Mouse (Mus musculus): ENCODE measurements at regions not wholly inside any gene's neighbourhood (a gene's known extent, or its start where the extent isn't known, plus 50 kb on each side); places are given as distances from the start of the nearest gene placed in this dataset.

DNA sequence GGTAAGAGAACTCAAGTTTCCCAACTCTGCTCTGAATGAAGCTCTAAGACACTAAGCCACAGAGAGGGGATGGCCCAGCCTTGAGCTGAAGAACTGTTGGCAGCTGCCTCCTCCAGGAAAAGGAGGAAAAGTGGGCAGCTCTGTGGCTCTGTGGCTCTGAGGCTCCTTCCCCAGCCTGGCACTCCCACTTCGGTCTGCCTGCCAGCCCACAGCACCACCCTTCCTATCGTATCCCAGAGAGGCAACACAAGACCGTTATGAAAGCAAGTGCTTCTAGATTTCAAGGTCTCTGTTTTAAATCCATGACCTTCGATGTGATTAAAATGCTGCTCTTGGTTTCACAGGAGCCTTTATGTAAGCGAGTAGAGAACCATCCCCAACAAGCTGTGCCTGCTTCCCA is 53.5 kb upstream of the Kcna5 start:
- ChIA-PET POLR2A (no interaction called here), CTCF (interaction anchor here (1.0 to 1.1 kb wide), 2 partner anchors 11 to 114 kb away, joined by 3 read pairs; no protein-coding TSS in a partner anchor)
- TF ChIP-seq CTCF (IDR thresholded peaks at IDR 0.05): no peak
- in situ Hi-C loops (cut with MboI; ENCODE audit: low pct_unique_long_range_greater_than_20kb): no loop called here
- ATAC-seq (no peak), DNase-seq (ENCODE audit: low read depth, low spot score) (no peak)
- peaks cover 4% of the 10 kb centered on the region for H3K27me3 ChIP-seq

- H3K27me3 ChIP-seq: peaks cover 4% of the 10 kb centered on the region
- CTCF ChIA-PET: no interaction called here
- TF ChIP-seq CTCF (IDR thresholded peaks at IDR 0.05): no peak
- in situ Hi-C loops (cut with MboI; ENCODE audit: low pct_unique_long_range_greater_than_20kb): no loop called here
- no peak for DNase-seq (ENCODE audit: low read depth, low spot score)
- ATAC-seq: no peak
- POLR2A ChIA-PET: no interaction called here
These were observed 52.3 kb upstream of the Kcna5 start for GRCm38 (mm10) chr6:126587476-126587875.

DNA sequence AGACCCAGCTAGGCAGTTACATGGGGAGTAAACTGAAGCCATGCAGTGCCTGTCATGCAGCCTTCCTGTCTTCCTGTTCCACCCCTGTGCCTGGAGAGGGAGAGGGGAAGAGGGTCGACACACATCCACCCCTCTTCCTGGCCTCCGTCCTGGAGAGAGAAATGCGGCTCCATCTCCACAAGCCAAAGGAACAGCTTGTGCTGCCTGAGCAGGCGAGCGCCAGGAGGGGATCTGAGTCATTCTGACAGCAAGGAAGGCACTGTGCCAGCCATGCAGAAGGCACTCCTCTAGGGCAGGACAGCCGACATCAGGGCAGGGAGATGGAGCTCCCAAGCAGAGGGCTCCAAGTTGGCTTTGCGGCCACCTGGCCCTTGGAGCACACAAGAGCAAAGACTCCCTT is 50.6 kb upstream of the Kcna5 start:
- in situ Hi-C loops (cut with MboI; ENCODE audit: low pct_unique_long_range_greater_than_20kb): no loop called here
- CTCF ChIA-PET: interaction anchor here (1.3 to 2.3 kb wide), 3 partner anchors 10 to 33 kb away, joined by 4 to 7 read pairs (median 4); no protein-coding TSS in a partner anchor
- no peaks in the 10 kb centered on the region for H3K27me3 ChIP-seq
- POLR2A ChIA-PET: interaction anchor here (0.7 kb wide), 1 partner anchor 1076 kb away, joined by 5 read pairs; no protein-coding TSS in a partner anchor
- TF ChIP-seq CTCF (IDR thresholded peaks at IDR 0.05): no peak
- ATAC-seq: peak; percentile 84
- DNase-seq (ENCODE audit: low read depth, low spot score): peak; percentile 58
